Mouse (Mus musculus): ENCODE data around the gene Fyco1. TPM values are rescaled to one million over a fixed set of nuclear protein-coding genes. Genes with fewer than 3 reads are reported as not detected.

Fyco1 gene
- total RNA-seq (2021) = 100 to 1,000 TPM; 262 to 274 TPM

- peak; percentile 93 for DNase-seq (ENCODE audit: low spot score)
- intact Hi-C loops (cut with DNase I) = no loop called here
These were observed at the start of gene Fyco1 for GRCm38 (mm10) chr9:123851713-123852448. Fyco1 (minus strand) TSS chr9:123851899.

GRCm38 (mm10) chr9:123872049-123872448 is 20.4 kb upstream of the Fyco1 start:
- no peak for DNase-seq (ENCODE audit: low spot score)
- intact Hi-C loops (cut with DNase I) = no loop called here

DNA sequence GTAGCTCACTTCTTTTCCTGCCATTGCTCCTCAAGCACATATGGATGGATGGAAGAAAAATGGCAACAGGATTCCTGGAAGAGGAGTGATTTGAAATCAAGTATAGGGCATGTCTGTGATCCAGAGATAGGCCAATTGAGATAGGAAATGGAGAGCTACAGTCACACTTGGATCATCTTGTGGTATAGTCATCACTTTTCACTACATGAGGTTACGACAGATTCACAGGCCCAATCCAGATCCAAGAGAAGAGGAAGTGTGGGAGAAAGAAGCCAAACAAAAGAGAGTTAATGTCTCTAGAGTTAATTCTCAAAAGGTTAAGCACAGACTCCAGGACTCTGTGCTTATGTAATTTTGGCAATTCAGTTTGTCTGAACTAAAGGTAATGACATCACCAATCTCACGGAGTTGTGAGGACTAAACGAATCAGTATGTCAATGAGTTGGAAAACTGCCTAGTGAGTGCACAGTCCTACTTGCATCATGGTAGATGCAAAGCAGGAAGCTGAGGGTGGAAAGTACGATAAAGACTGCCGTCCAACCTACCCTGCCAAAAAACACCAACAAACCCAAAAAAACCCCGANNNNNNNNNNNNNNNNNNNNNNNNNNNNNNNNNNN is 17.6 kb upstream of the Fyco1 start:
- no peak for DNase-seq (ENCODE audit: low spot score)
- intact Hi-C loops (cut with DNase I) = no loop called here

GRCm38 (mm10) chr9:123863641-123864040 is 11.9 kb upstream of the Fyco1 start:
- intact Hi-C loops (cut with DNase I) = no loop called here
- no peak for DNase-seq (ENCODE audit: low spot score)

- intact Hi-C loops (cut with DNase I) = no loop called here
- DNase-seq (ENCODE audit: low spot score) = no peak
These were observed 11.4 kb upstream of the Fyco1 start for GRCm38 (mm10) chr9:123862895-123863616.

GRCm38 (mm10) chr9:123861929-123862328 is 10.2 kb upstream of the Fyco1 start, which contains the start of gene Xcr1:
Xcr1 (minus strand) TSS chr9:123862029.
- DNase-seq (ENCODE audit: low spot score) = no peak
- intact Hi-C loops (cut with DNase I) = no loop called here

DNA sequence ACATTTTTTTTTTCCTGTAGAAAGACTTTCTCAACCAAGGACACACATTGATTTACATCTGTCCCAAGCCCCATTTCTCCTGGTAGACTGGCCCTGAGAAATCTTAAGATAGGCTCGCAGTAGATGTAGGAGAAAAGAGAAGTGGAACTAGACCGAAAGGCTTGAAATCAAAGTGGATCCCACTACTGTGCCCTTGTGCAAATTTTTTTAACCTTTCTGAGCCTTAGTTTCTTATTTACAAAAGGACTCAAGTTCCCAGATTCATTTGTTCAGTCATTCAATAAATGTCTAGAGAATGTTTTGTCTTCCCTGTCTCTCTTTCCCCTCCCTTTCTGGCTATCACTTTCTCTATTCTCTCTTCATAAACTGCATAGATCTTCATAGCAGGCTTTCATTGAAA is 5.1 kb upstream of the Fyco1 start:
- intact Hi-C loops (cut with DNase I) = no loop called here
- DNase-seq (ENCODE audit: low spot score) = no peak

- no peak for DNase-seq (ENCODE audit: low spot score)
- intact Hi-C loops (cut with DNase I) = no loop called here
These were observed 1.0 kb upstream of the Fyco1 start for GRCm38 (mm10) chr9:123852449-123853390.

GRCm38 (mm10) chr9:123851062-123851712 is 512 bp downstream of the Fyco1 start:
- DNase-seq (ENCODE audit: low spot score) = peak; percentile 31
- intact Hi-C loops (cut with DNase I) = no loop called here

GRCm38 (mm10) chr9:123850705-123851061 is 1.0 kb downstream of the Fyco1 start:
- intact Hi-C loops (cut with DNase I) = no loop called here
- no peak for DNase-seq (ENCODE audit: low spot score)

- intact Hi-C loops (cut with DNase I) = no loop called here
These were observed 1.6 kb downstream of the Fyco1 start for GRCm38 (mm10) chr9:123849976-123850695.

GRCm38 (mm10) chr9:123846490-123846889 is 5.2 kb downstream of the Fyco1 start:
- intact Hi-C loops (cut with DNase I) = no loop called here
- DNase-seq (ENCODE audit: low spot score) = no peak

More at GRCm38 (mm10) chr9:123849976-123850695, 1.6 kb downstream of the Fyco1 start:
- no peak for DNase-seq (ENCODE audit: low spot score)

GRCm38 (mm10) chr9:123845120-123845519 is 6.6 kb downstream of the Fyco1 start:
- intact Hi-C loops (cut with DNase I) = no loop called here
- DNase-seq (ENCODE audit: low spot score) = peak; percentile 17

- no peak for DNase-seq (ENCODE audit: low spot score)
- intact Hi-C loops (cut with DNase I) = no loop called here
These were observed 7.2 kb downstream of the Fyco1 start for GRCm38 (mm10) chr9:123844468-123844867.

DNA sequence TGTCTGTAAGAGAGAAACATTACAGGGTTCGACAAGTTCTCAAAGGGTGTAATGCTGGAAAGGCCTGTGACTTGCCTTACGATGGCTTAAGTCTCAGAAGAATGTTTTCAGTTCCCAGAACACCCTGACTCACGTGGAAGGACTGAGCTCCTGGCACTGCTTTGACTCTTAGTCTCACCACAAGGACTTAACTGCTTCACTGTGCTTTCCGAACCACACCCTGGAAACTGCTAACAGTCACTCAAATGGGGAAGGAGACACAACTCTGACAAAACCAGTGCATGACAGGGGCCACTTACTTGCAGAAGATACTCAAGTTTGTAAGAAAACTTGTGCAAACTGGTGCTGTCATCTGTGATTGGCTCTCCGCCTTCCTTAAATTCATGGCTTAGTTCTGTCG is 11.5 kb downstream of the Fyco1 start:
- no peak for DNase-seq (ENCODE audit: low spot score)
- intact Hi-C loops (cut with DNase I) = no loop called here

DNA sequence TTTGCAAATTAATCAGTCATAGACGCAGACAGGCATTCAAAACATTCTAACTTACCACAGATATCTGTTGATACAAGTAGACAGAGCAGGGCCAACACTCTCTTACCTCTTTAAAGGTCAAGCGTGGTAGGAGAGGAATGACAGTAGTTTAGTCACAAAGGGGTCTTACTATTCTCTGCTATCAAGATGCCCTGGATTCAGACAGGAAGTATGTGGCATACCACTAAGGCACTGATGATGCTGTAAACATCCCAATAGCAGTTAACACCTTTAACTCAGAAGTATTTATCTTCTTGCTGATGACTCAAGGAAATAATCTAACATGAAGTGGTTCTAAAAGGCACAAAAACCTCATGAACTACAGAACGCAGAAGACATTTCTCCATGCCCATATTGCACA is 15.8 kb downstream of the Fyco1 start:
- no peak for DNase-seq (ENCODE audit: low spot score)
- intact Hi-C loops (cut with DNase I) = no loop called here

DNA sequence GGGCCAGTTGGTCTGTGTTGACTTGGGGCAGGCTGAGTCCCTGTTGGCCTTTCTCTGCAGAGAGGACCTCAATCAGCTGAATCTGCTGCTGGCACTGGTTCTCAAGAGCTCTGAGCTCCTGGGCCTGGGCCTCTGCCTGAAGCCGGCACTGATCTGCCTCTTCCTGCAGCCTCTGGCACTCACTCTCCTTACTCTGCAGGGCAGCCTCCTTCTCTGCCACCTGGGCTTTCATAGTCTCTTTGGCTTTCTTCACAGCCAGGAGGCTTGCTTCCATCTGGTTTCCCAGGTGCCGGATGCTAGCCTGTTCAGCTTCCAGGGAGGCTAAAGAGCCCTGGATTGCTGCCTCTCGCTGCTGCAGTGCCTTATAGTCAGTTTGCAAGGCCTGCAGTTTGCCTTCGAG is 22.8 kb downstream of the Fyco1 start:
- intact Hi-C loops (cut with DNase I) = no loop called here
- no peak for DNase-seq (ENCODE audit: low spot score)

DNA sequence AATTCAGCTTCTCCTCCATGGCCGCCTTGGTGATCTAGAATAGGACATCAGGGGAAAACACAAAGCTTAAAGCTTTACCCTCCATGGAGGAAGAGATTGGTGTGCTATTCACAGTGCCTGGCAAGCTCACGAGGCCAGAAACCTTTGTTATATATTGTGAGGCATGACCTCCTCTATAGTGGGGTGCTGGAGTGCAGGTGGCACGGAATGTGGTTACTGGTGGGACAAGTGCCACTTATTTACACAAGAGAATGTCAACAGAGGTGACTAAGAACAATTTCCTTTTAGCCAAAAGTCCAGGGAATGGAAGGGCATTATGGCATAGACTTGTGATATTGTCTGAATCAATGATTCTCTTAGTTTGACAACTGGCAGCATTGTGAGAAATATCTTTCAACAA is 25.1 kb downstream of the Fyco1 start:
- intact Hi-C loops (cut with DNase I) = no loop called here
- DNase-seq (ENCODE audit: low spot score) = no peak

GRCm38 (mm10) chr9:123818601-123819000 is 33.1 kb downstream of the Fyco1 start:
- intact Hi-C loops (cut with DNase I) = no loop called here

More at GRCm38 (mm10) chr9:123818601-123819000, 33.1 kb downstream of the Fyco1 start:
- DNase-seq (ENCODE audit: low spot score) = no peak
